Comparison of ENCODE assay signal across 8 mouse cellular contexts in genomic region chr5:64648492-64648891, GRCm38 (mm10).
DNase-seq lines count a peak whose midpoint lies in the region; ATAC-seq and TF ChIP-seq lines count a peak whose summit lies in the region.

No protein-coding gene starts in this region.

- TF ChIP-seq CTCF in hindbrain, postnatal 0 days (IDR thresholded peaks at IDR 0.05; ENCODE audit: low read depth): no peak

- H3K27ac ChIP-seq in forebrain, embryonic 12.5 days: peak overlapping the region; percentile 79
- H3K27ac ChIP-seq in hindbrain, postnatal 0 days: peak overlapping the region; percentile 58
- H3K27ac ChIP-seq in liver, embryonic 12.5 days: peak overlapping the region; percentile 43
- H3K27ac ChIP-seq in neural tube, embryonic 15.5 days (replicated peaks): no peak overlapping the region; the same call in 1 of the 2 replicates

- peak; percentile 15; the same call in 1 of the 2 replicates for ATAC-seq in forebrain, embryonic 12.5 days (ENCODE audit: low FRiP score)
- ATAC-seq in hindbrain, postnatal 0 days: peak; percentile 62
- 0 out of 2 replicates have a peak, but pooled peaks have one; percentile 29 for ATAC-seq in liver, embryonic 12.5 days
- peak; percentile 61; the same call in 1 of the 2 replicates for ATAC-seq in neural tube, embryonic 15.5 days (ENCODE audit: low FRiP score)
- no peak for ATAC-seq in activated CD4-positive, CD25-positive, alpha-beta regulatory T cell, adult 4 months

- H3K9ac ChIP-seq in forebrain, embryonic 12.5 days: no peak overlapping the region; the same call in 1 of the 2 replicates
- H3K9ac ChIP-seq in hindbrain, postnatal 0 days (replicated peaks; ENCODE audit: low read length): no peak overlapping the region
- H3K9ac ChIP-seq in liver, embryonic 12.5 days: peak overlapping the region; percentile 39; the same call in 1 of the 2 replicates
- H3K9ac ChIP-seq in neural tube, embryonic 15.5 days (replicated peaks): 0 out of 2 replicates have a peak overlapping the region, but pooled peaks have one; percentile 3

- H3K4me1 ChIP-seq in forebrain, embryonic 12.5 days: peaks cover 31% of the 10 kb centered on the region
- H3K4me1 ChIP-seq in hindbrain, postnatal 0 days (ENCODE audit: insufficient read depth, low read length): peaks cover 7% of the 10 kb centered on the region; the same call in 1 of the 2 replicates
- H3K4me1 ChIP-seq in liver, embryonic 12.5 days: peaks cover 26% of the 10 kb centered on the region
- H3K4me1 ChIP-seq in neural tube, embryonic 15.5 days: peaks cover 14% of the 10 kb centered on the region

- H3K36me3 ChIP-seq in forebrain, embryonic 12.5 days (replicated peaks): no peaks in the 10 kb centered on the region
- H3K36me3 ChIP-seq in hindbrain, postnatal 0 days (ENCODE audit: insufficient read depth, low read length): no peaks in the 10 kb centered on the region
- H3K36me3 ChIP-seq in liver, embryonic 12.5 days: no peaks in the 10 kb centered on the region
- no peaks in the 10 kb centered on the region for H3K36me3 ChIP-seq in neural tube, embryonic 15.5 days

- DNase-seq in adrenal gland, postnatal 14 days: peak; percentile 29
- no peak for DNase-seq in adrenal gland, adult 18-20 months (ENCODE audit: low spot score in 2 of 2)
- peak; percentile 18 for DNase-seq in hindbrain, postnatal 0 days (ENCODE audit: low spot score)
- no peak for DNase-seq in left cerebral cortex, adult 18-20 months (ENCODE audit: low spot score in 2 of 2)

- H3K4me3 ChIP-seq in forebrain, embryonic 12.5 days (replicated peaks): no peak overlapping the region
- H3K4me3 ChIP-seq in hindbrain, postnatal 0 days (ENCODE audit: low read length): no peak overlapping the region
- no peak overlapping the region for H3K4me3 ChIP-seq in liver, embryonic 12.5 days
- H3K4me3 ChIP-seq in neural tube, embryonic 15.5 days (replicated peaks): no peak overlapping the region

- no peaks in the 10 kb centered on the region for H3K9me3 ChIP-seq in forebrain, embryonic 12.5 days
- no peaks in the 10 kb centered on the region for H3K9me3 ChIP-seq in hindbrain, postnatal 0 days (ENCODE audit: low read length)
- 0 out of 2 replicates have a peak, but pooled peaks cover 7% of the 10 kb centered on the region for H3K9me3 ChIP-seq in liver, embryonic 12.5 days (replicated peaks)
- no peaks in the 10 kb centered on the region; the same call in 1 of the 2 replicates for H3K9me3 ChIP-seq in neural tube, embryonic 15.5 days (replicated peaks)

- no peaks in the 10 kb centered on the region for H3K27me3 ChIP-seq in forebrain, embryonic 12.5 days
- no peaks in the 10 kb centered on the region for H3K27me3 ChIP-seq in hindbrain, postnatal 0 days (ENCODE audit: insufficient read depth, low read length)
- H3K27me3 ChIP-seq in liver, embryonic 12.5 days (replicated peaks): no peaks in the 10 kb centered on the region
- H3K27me3 ChIP-seq in neural tube, embryonic 15.5 days (replicated peaks): no peaks in the 10 kb centered on the region

- 7% methylated on average over 8 of the region's 8 CpGs for WGBS in forebrain, embryonic 12.5 days
- 10% methylated on average over 8 of the region's 8 CpGs for WGBS in hindbrain, postnatal 0 days
- WGBS in liver, embryonic 12.5 days (ENCODE audit: insufficient replicate concordance): 16% methylated on average over 8 of the region's 8 CpGs
- WGBS in neural tube, embryonic 15.5 days: 9% methylated on average over 8 of the region's 8 CpGs

- peak overlapping the region; percentile 15; the same call in 1 of the 2 replicates for H3K4me2 ChIP-seq in forebrain, embryonic 12.5 days
- H3K4me2 ChIP-seq in hindbrain, postnatal 0 days (ENCODE audit: low read depth, low read length): no peak overlapping the region
- peak overlapping the region; percentile 75 for H3K4me2 ChIP-seq in liver, embryonic 12.5 days
- peak overlapping the region; percentile 27; the same call in 1 of the 2 replicates for H3K4me2 ChIP-seq in neural tube, embryonic 15.5 days

Comparison
In these comparisons a context has a peak if more than half of its experiments do, and no peak if none do; other contexts are left out.
1. DNase-seq: peak in adrenal gland, postnatal 14 days (single experiment) and hindbrain, postnatal 0 days (single experiment); none in adrenal gland, adult 18-20 months (0 of 2) and left cerebral cortex, adult 18-20 months (0 of 2).
2. H3K9ac ChIP-seq: peak in liver, embryonic 12.5 days (single experiment) and neural tube, embryonic 15.5 days (single experiment); none in forebrain, embryonic 12.5 days (single experiment) and hindbrain, postnatal 0 days (single experiment).